Mouse (Mus musculus): ENCODE measurements around the gene 9530068E07Rik. TPM values are rescaled to one million over a fixed set of nuclear protein-coding genes. Genes with fewer than 3 reads are reported as not detected.

9530068E07Rik gene
- 100 to 1,000 TPM; 103 TPM for total RNA-seq (2023)

DNA sequence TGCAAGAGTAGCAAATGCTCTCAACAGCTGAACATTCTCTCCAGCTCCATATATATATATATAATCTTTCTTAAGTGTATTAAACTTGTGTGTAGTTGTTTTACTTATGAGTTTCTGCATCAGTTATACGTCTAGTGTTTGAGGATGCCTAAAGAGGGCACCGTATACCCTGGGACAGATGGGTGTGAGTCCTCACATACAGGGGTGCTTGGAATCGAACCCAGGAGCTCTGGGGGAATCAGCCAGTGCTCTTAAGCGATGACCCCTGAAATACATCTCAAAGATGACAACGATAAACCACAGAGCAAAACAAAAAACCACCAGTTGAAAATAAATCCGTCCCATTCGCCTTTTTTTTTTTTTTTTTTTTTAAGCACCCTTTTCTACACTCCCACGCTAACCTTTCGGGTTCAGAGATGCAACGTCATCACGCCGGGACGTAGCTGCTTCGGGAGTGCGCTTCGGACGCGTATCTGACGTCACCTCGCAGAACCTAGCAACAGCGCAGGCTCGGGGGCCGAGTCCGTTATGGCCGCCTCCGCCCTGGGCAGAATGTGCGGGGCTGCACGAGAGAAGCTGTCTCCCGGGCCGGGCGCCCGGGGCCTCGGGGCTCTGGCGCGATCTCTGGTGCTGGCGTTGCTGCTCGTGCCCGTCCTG lies at the start of gene 9530068E07Rik:
9530068E07Rik (plus strand) TSS at position 489 of the 657 bp plus-strand sequence.

DNA sequence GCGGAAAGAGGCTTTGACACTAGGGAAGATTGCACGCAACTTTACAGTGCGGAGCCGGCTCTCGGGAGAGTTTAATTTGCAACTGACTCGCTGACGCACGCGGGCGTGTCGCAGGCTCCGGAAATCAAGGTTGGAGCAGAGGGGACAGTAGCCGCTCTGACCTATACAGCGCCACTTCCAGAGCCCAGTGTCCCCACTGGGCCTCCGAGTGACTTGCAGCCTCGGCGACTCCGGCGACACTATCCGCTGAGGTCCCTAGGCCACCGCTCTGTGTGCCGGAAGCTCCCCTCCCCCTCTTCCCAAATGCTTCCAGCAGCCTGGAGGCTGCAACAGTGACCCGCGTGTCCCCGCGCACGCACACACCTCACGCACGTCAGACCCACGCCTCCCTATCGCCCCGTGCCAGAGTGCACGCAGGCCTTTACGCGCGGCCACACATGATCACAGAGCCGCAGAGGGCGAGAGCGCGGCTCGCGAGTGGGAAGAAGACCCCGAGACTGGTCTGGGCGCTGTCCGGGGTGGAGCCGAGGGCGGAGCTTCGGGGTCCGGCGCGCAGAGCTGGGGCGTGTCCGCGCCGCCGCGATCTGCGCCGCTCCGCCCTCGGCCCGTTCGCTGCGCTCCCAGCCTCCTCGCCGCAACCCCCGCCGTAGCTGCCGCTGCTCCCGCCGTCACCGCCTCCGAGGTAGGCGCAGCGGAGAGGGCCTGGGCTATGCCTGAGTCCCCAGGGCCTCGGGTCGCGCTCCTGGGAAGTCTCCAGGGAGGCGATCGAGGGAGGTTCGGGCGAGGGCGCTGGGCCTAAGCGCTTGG lies 35.6 kb upstream of the 9530068E07Rik start, which contains the start of gene Vdac1:
Vdac1 (plus strand) TSS at position 390 of the 807 bp plus-strand sequence.

Other genes with a start within 250 kb of the 9530068E07Rik start
- gene Olfr1371, start 182.4 kb upstream of the 9530068E07Rik start, total RNA-seq (2023), result not detected
- gene Skp1a, start 164.4 kb upstream of the 9530068E07Rik start, total RNA-seq (2023), result 10 to 100 TPM; 70.9 TPM
- under 1 TPM; 0.33 to 0.60 TPM for gene Tcf7, start 113.4 kb upstream of the 9530068E07Rik start, total RNA-seq (2023)
- gene Vdac1, start 35.6 kb upstream of the 9530068E07Rik start, total RNA-seq (2023), result 10 to 100 TPM; 73.2 to 79.0 TPM

Data from neutrophil, adult 59 days (primary cell).